11 mouse cellular contexts compared by ENCODE assay signal in the genomic region with DNA sequence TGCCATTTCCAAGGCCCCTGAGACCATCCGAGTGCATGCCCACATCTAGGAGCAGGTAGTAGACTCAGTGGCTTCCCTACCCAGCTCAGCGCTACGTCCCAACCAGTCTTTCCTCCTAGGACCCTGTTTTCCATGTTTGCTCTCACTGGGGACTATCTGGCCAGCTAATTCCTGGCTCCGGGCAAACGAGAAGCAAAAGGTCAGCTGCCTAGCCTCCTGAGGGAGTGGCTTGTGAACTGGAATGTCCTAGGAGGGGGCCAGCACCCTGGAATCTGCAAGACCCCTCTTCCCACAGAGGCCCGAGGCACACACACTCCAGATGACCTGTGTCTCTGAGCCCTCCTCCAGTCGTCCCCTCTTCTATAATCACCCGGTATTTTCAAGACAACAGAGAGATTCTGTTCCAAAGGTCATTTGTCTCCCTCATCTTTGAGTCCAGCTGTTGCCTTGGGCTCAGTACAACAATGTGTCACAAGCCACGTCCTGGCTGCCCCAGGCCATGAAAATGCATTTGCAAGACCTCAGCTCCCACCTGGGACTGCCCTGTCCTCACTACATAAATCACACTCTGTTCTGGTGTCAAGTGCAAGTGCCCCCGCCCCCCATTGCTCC.
DNase-seq lines count a peak whose midpoint lies in the region; ATAC-seq and TF ChIP-seq lines count a peak whose summit lies in the region.
"Had no signal": no experiment of that assay in that cellular context is flagged by ENCODE, and none has a peak within 500 bp of the region (broad histone marks: within the 10 kb centered on the region; RNA-seq: fewer than 3 reads in every experiment).

No protein-coding gene starts in this region.

- no peaks in the 10 kb centered on the region for H3K9me3 ChIP-seq in forebrain, embryonic 12.5 days
- H3K9me3 ChIP-seq in forebrain, postnatal 0 days (ENCODE audit: low read length): no peaks in the 10 kb centered on the region
- H3K9me3 ChIP-seq in hindbrain, embryonic 12.5 days (replicated peaks): no peaks in the 10 kb centered on the region
- H3K9me3 ChIP-seq: embryonic facial prominence, embryonic 15.5 days had no signal

- ATAC-seq in forebrain, embryonic 12.5 days (ENCODE audit: low FRiP score): no peak
- no peak for ATAC-seq in forebrain, postnatal 0 days
- no peak; the same call in 1 of the 2 replicates for ATAC-seq in hindbrain, embryonic 12.5 days (ENCODE audit: low FRiP score)
- ATAC-seq in inflammation-experienced regulatory T-cells, adult 6 months: no peak

- H3K4me3 ChIP-seq in forebrain, embryonic 12.5 days (replicated peaks): no peak overlapping the region
- H3K4me3 ChIP-seq in forebrain, postnatal 0 days (ENCODE audit: low read depth, low read length): no peak overlapping the region
- no peak overlapping the region for H3K4me3 ChIP-seq in hindbrain, embryonic 12.5 days
- H3K4me3 ChIP-seq in lung, adult 2 months (replicated peaks; ENCODE audit: extremely low read depth, low read depth, low read length): no peak overlapping the region
- H3K4me3 ChIP-seq: embryonic facial prominence, embryonic 15.5 days had no signal

- H3K27ac ChIP-seq in forebrain, embryonic 12.5 days: 0 out of 2 replicates have a peak overlapping the region, but pooled peaks have one; percentile 8
- no peak overlapping the region for H3K27ac ChIP-seq in forebrain, postnatal 0 days (ENCODE audit: low read depth, low read length)
- H3K27ac ChIP-seq in hindbrain, embryonic 12.5 days: peak overlapping the region; percentile 64
- H3K27ac ChIP-seq: embryonic facial prominence, embryonic 15.5 days had no signal

- H3K4me2 ChIP-seq in forebrain, embryonic 12.5 days: peak overlapping the region; percentile 24
- no peak overlapping the region for H3K4me2 ChIP-seq in forebrain, postnatal 0 days (ENCODE audit: low read depth)
- H3K4me2 ChIP-seq in hindbrain, embryonic 12.5 days (replicated peaks): 0 out of 2 replicates have a peak overlapping the region, but pooled peaks have one; percentile 11
- H3K4me2 ChIP-seq: embryonic facial prominence, embryonic 15.5 days had no signal

- peaks cover 38% of the 10 kb centered on the region for H3K4me1 ChIP-seq in forebrain, embryonic 12.5 days
- H3K4me1 ChIP-seq in forebrain, postnatal 0 days (ENCODE audit: insufficient read depth): no peaks in the 10 kb centered on the region; the same call in 1 of the 2 replicates
- peaks cover 40% of the 10 kb centered on the region for H3K4me1 ChIP-seq in hindbrain, embryonic 12.5 days
- no peaks in the 10 kb centered on the region for H3K4me1 ChIP-seq in lung, adult 2 months (ENCODE audit: control insufficient read depth, insufficient read depth, low read length)
- H3K4me1 ChIP-seq: embryonic facial prominence, embryonic 15.5 days had no signal

- no peak for TF ChIP-seq CTCF in forebrain, postnatal 0 days (IDR thresholded peaks at IDR 0.05; ENCODE audit: low read depth)
- TF ChIP-seq CTCF in lung, adult 2 months (IDR thresholded peaks at IDR 0.05; ENCODE audit: insufficient read depth, low read length): no peak

- H3K27me3 ChIP-seq in forebrain, embryonic 12.5 days: no peaks in the 10 kb centered on the region
- H3K27me3 ChIP-seq in forebrain, postnatal 0 days (ENCODE audit: insufficient read depth, low read length): no peaks in the 10 kb centered on the region
- no peaks in the 10 kb centered on the region; the same call in 1 of the 2 replicates for H3K27me3 ChIP-seq in hindbrain, embryonic 12.5 days
- H3K27me3 ChIP-seq: CH12.LX had no signal

- DNase-seq in forebrain, postnatal 0 days: no peak
- DNase-seq in adrenal gland, postnatal 36 days: peak; percentile 13 to 20
- DNase-seq in lung, adult 2 months: peak; percentile 14
- no peak for DNase-seq in ovary, postnatal 14 days (ENCODE audit: low spot score)
- DNase-seq in spleen, postnatal 4 days (ENCODE audit: low spot score in 2 of 2): no peak
- DNase-seq: liver had no signal

- WGBS in forebrain, embryonic 12.5 days: 51% methylated on average over 10 of the region's 10 CpGs
- WGBS in forebrain, postnatal 0 days: 57% methylated on average over 10 of the region's 10 CpGs
- 22% methylated on average over 10 of the region's 10 CpGs for WGBS in hindbrain, embryonic 12.5 days
- WGBS in lung, adult 2 months: 26% methylated on average over 10 of the region's 10 CpGs

- no peaks in the 10 kb centered on the region for H3K36me3 ChIP-seq in forebrain, embryonic 12.5 days (replicated peaks)
- no peaks in the 10 kb centered on the region for H3K36me3 ChIP-seq in forebrain, postnatal 0 days (ENCODE audit: insufficient read depth)
- no peaks in the 10 kb centered on the region for H3K36me3 ChIP-seq in hindbrain, embryonic 12.5 days
- H3K36me3 ChIP-seq: embryonic facial prominence, embryonic 15.5 days had no signal

- no peak for TF ChIP-seq POLR2A in lung, adult 2 months (IDR thresholded peaks at IDR 0.05; ENCODE audit: borderline replicate concordance, extremely low read depth, low read depth, low read length)

- no peak overlapping the region for H3K9ac ChIP-seq in forebrain, embryonic 12.5 days
- H3K9ac ChIP-seq in forebrain, postnatal 0 days: no peak overlapping the region
- no peak overlapping the region for H3K9ac ChIP-seq in hindbrain, embryonic 12.5 days
- H3K9ac ChIP-seq: embryonic facial prominence, embryonic 15.5 days had no signal

Comparison
In these comparisons a context has a peak if more than half of its experiments do, and no peak if none do; other contexts are left out.
1. DNase-seq: peak in adrenal gland, postnatal 36 days (2 of 2) and lung, adult 2 months (single experiment); none in forebrain, postnatal 0 days (single experiment), ovary, postnatal 14 days (single experiment) and spleen, postnatal 4 days (0 of 2).